Mouse (Mus musculus) embryonic fibroblast, embryonic 13.5 days (primary cell): ENCODE data around the gene Edrf1. TPM values are rescaled to one million over a fixed set of nuclear protein-coding genes. Genes with fewer than 3 reads are reported as not detected.

ENCODE experiments used
- H3K27ac ChIP-seq: 2 replicates; pipeline ENCODE4 v1.5.1; 2012; ENCODE audit warnings: low read length, control low read depth, inconsistent platforms; ENCODE audit not compliant: insufficient read depth
- H3K4me1 ChIP-seq: 2 replicates; pipeline ENCODE4 v1.6.1; 2011; ENCODE audit warnings: low read length; ENCODE audit not compliant: control insufficient read depth, insufficient read depth
- H3K4me3 ChIP-seq: 2 replicates; pipeline ENCODE4 v1.5.1; 2011; ENCODE audit warnings: mild to moderate bottlenecking, control low read depth, low read length; ENCODE audit not compliant: insufficient read depth
- CTCF ChIP-seq: IDR thresholded peaks from 2 replicates; pipeline ENCODE4 v1.5.1; 2011; ENCODE audit warnings: mild to moderate bottlenecking, control low read depth, low read length, moderate library complexity, borderline replicate concordance; ENCODE audit not compliant: insufficient read depth
- POLR2A ChIP-seq: IDR thresholded peaks from 2 replicates; pipeline ENCODE4 v1.6.1; 2011; ENCODE audit warnings: low read depth, mild to moderate bottlenecking, control low read depth, low read length, moderate library complexity
- polyA plus RNA-seq: library from polyadenylated mRNA; stranded (reverse); fragments of >200 nt; gene quantifications from 2 replicates; pipeline ENCODE4 v1.2.4, GENCODE M21; 2011; ENCODE audit warnings: low read depth; ENCODE audit not compliant: missing spikeins, insufficient read length

Gene Edrf1
- polyA plus RNA-seq, 1 experiment = 16.6 TPM

DNA sequence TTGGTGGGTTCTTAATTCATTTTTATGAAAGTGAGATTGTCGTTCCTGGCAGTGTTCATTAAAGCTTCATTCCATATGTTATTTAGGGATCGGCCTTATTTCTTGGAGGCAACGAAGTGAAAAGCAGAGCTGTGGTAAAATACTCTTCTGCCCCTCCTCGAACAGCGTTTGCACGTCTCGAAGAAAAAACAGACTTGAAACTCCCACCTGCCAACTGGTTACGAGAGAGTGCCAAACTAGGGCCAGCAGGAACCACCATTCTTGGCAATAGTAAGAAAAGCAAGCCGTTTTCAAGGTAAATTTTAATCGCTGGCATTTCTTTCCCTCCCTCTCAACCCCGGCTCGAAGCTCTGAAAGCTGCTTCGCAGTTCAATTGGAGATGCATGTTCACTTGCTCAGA, 1.5 kb downstream of the Edrf1 start:
- H3K4me3 ChIP-seq = peak overlapping the region; percentile 95
- peaks cover 7% of the 10 kb centered on the region; the same call in 1 of the 2 replicates for H3K4me1 ChIP-seq
- H3K27ac ChIP-seq = no peak overlapping the region
- TF ChIP-seq CTCF = no peak
- no peak for TF ChIP-seq POLR2A

DNA sequence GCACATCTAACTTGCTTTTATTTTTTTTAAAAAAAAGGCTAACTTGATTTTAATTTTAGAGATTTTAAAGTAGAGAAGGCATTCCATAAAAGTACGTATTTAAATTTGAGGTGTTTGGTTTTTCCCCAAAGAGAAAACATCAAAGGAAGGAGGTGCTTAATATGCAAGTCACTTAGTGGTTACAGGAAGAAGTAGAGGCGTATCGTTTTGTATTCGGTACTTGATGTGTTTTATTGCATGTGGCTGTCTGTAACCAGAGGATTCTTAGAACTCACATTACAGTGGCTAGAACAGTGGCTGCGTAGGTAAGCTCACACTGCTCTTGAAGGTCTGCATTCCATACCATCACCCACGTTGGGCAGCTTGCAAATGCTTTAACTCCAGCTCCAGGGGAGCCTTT, 8.4 kb downstream of the Edrf1 start:
- TF ChIP-seq POLR2A = no peak
- no peak overlapping the region for H3K27ac ChIP-seq
- H3K4me3 ChIP-seq = no peak overlapping the region
- H3K4me1 ChIP-seq = no peaks in the 10 kb centered on the region

DNA sequence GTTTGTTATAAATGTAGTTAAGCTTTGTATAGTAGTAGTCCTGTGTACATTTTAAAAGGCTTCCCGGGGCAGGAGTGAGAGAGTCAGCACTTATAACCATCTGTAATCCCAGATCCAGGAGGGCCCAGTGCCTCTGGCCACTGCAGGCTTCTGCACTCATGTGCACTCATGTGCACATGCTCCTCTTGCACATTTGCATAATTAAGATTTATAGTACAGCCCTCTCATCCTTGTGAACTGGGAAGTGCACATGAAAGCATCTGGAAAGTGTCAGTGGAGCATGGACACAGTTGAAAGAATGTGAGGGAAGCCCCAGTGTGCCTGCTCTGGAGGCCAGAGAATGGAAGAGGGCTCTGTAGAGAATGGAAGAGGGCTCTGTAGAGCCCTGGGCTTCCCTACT, 25.1 kb downstream of the Edrf1 start:
- no peak overlapping the region for H3K4me3 ChIP-seq
- no peak overlapping the region for H3K27ac ChIP-seq
- TF ChIP-seq POLR2A = no peak
- TF ChIP-seq CTCF = no peak
- H3K4me1 ChIP-seq = no peaks in the 10 kb centered on the region

DNA sequence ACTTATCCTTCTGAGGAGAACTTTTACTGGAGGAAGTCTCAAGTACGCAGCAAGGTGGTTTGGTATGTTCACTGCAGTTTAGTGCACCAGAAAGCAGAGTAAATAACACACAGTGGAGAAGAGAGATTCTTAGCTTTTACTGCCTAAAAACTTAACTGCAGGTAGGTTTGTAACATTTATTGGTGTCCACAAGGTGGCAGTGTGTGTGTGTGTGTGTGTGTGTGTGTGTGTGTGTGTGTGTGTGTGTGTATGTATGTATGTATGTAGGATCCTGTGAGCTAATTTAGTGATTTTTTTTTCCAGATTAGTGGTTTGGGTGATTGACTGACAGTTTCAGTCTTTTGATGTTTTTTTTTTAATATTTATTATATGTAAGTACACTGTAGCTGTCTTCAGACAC, 31.7 kb downstream of the Edrf1 start:
- H3K27ac ChIP-seq = no peak overlapping the region
- H3K4me1 ChIP-seq = no peaks in the 10 kb centered on the region
- H3K4me3 ChIP-seq = no peak overlapping the region
- TF ChIP-seq POLR2A = no peak
- TF ChIP-seq CTCF = no peak

- Histone ChIP-seq H3K27ac (no peak overlapping the region), H3K4me1 (no peaks in the 10 kb centered on the region), H3K4me3 (no peak overlapping the region)
- TF ChIP-seq POLR2A = no peak
- TF ChIP-seq CTCF = no peak
These were observed 32.6 kb downstream of the Edrf1 start for GRCm38 (mm10) chr7:133669946-133670345.

GRCm38 (mm10) chr7:133670846-133671245, 33.5 kb downstream of the Edrf1 start:
- no peak overlapping the region for H3K27ac ChIP-seq
- H3K4me1 ChIP-seq = no peaks in the 10 kb centered on the region
- H3K4me3 ChIP-seq = no peak overlapping the region
- TF ChIP-seq POLR2A = no peak
- TF ChIP-seq CTCF = no peak

- TF ChIP-seq POLR2A = no peak
- Histone ChIP-seq H3K4me1 (no peaks in the 10 kb centered on the region), H3K27ac (no peak overlapping the region), H3K4me3 (no peak overlapping the region)
These were observed 38.7 kb downstream of the Edrf1 start for GRCm38 (mm10) chr7:133676002-133676401.

DNA sequence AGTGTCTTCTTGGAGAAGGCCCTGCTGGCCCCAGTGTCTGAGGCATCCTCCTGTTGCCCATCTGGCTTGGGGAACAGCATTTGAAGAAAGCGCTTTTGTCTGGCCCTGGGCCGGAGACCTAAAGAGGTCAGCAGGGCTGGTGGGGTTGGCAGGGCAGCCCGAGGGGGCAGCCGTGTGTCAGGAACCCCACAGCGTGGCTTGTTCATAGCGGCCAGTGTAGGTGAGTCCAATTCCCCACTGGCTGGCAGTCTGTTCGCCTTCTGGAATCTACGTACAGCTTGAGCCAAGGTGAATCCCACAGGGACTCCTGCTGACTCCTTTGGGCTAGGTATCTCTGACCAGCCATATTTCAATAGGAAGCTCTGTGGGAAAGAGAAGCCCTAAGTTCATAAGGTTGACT, 41.4 kb downstream of the Edrf1 start:
- Histone ChIP-seq H3K4me1 (no peaks in the 10 kb centered on the region), H3K4me3 (no peak overlapping the region), H3K27ac (no peak overlapping the region)
- TF ChIP-seq POLR2A (no peak), CTCF (no peak)

GRCm38 (mm10) chr7:133679439-133679838, 42.1 kb downstream of the Edrf1 start:
- Histone ChIP-seq H3K4me1 (no peaks in the 10 kb centered on the region), H3K27ac (no peak overlapping the region), H3K4me3 (no peak overlapping the region)
- TF ChIP-seq POLR2A (no peak), CTCF (no peak)

- no peaks in the 10 kb centered on the region for H3K4me1 ChIP-seq
- no peak within 1 kb of the TSS for H3K4me3 ChIP-seq
- no peak within 1 kb of the TSS for H3K27ac ChIP-seq
- no peak for TF ChIP-seq CTCF
- no peak for TF ChIP-seq POLR2A
These were observed 42.6 kb downstream of the Edrf1 start, which contains the start of gene Mmp21 for GRCm38 (mm10) chr7:133679961-133680360. Mmp21 (minus strand) TSS chr7:133680061.

- Histone ChIP-seq H3K4me1 (no peaks in the 10 kb centered on the region), H3K27ac (no peak overlapping the region), H3K4me3 (no peak overlapping the region)
- TF ChIP-seq POLR2A (no peak), CTCF (no peak)
These were observed 46.3 kb downstream of the Edrf1 start for GRCm38 (mm10) chr7:133683626-133684025.
